In the genomic region with DNA sequence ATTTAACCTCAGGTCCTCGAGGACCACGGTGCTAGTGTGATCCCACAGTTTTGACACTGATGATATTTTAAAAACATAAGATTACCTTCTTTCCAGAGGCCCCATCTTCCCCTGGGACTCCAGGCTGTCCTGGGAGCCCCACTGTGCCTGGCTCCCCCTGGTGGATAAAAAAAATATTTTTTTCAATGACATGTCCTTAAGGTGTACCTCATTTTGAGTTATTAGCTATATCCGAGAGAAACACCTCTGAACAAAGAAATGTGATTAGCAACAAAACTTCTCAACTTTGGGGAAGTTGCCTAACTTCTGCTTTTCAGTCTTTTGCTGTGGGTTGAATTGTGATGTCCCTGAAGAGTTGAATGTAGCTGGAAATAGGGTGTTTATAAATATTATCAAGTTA, we compare ENCODE assay signal across 8 mouse cellular contexts.
DNase-seq lines count a peak whose midpoint lies in the region; ATAC-seq and TF ChIP-seq lines count a peak whose summit lies in the region.

No protein-coding gene starts in this region.

- H3K9ac ChIP-seq in liver, adult 2 months (ENCODE audit: low read depth, low read length), result no peak overlapping the region
- H3K9ac ChIP-seq in liver, embryonic 11.5 days (ENCODE audit: low read depth, low read length), result no peak overlapping the region
- H3K9ac ChIP-seq in stomach, postnatal 0 days (ENCODE audit: low read length), result no peak overlapping the region
- H3K9ac ChIP-seq in hindbrain, embryonic 14.5 days, result no peak overlapping the region

- no peak overlapping the region for H3K27ac ChIP-seq in liver, adult 2 months (replicated peaks; ENCODE audit: insufficient read depth, low read depth, low read length)
- H3K27ac ChIP-seq in liver, embryonic 11.5 days (ENCODE audit: low read depth, low read length), result no peak overlapping the region
- H3K27ac ChIP-seq in stomach, postnatal 0 days (replicated peaks), result no peak overlapping the region
- H3K27ac ChIP-seq in hindbrain, embryonic 14.5 days, result no peak overlapping the region

- no peaks in the 10 kb centered on the region for H3K27me3 ChIP-seq in liver, adult 2 months (ENCODE audit: control insufficient read depth, insufficient read depth, low read length)
- H3K27me3 ChIP-seq in liver, embryonic 11.5 days (replicated peaks; ENCODE audit: control insufficient read depth, insufficient read depth, low read length), result no peaks in the 10 kb centered on the region
- H3K27me3 ChIP-seq in stomach, postnatal 0 days (ENCODE audit: control insufficient read depth, insufficient read depth, low read length), result no peaks in the 10 kb centered on the region
- H3K27me3 ChIP-seq in hindbrain, embryonic 14.5 days (ENCODE audit: control insufficient read depth, insufficient read depth, low read length), result no peaks in the 10 kb centered on the region

- TF ChIP-seq CTCF in liver, adult 2 months (IDR thresholded peaks at IDR 0.05; ENCODE audit: low read depth, low read length), result peak; percentile 74
- peak; percentile 78 for TF ChIP-seq CTCF in stomach, postnatal 0 days (IDR thresholded peaks at IDR 0.05; ENCODE audit: low read depth)

- TF ChIP-seq POLR2A in liver, adult 2 months (IDR thresholded peaks at IDR 0.05; ENCODE audit: extremely low read depth, insufficient read depth, low read length), result no peak

- H3K4me2 ChIP-seq in liver, embryonic 11.5 days, result no peak overlapping the region
- H3K4me2 ChIP-seq in stomach, postnatal 0 days (replicated peaks; ENCODE audit: low read depth), result no peak overlapping the region
- H3K4me2 ChIP-seq in hindbrain, embryonic 14.5 days (replicated peaks), result no peak overlapping the region

- no peaks in the 10 kb centered on the region for H3K36me3 ChIP-seq in liver, adult 2 months (ENCODE audit: control insufficient read depth, insufficient read depth, low read length)
- no peaks in the 10 kb centered on the region for H3K36me3 ChIP-seq in liver, embryonic 11.5 days (ENCODE audit: control insufficient read depth, insufficient read depth, low read length)
- no peaks in the 10 kb centered on the region for H3K36me3 ChIP-seq in stomach, postnatal 0 days (ENCODE audit: control insufficient read depth, insufficient read depth, low read length)
- no peaks in the 10 kb centered on the region for H3K36me3 ChIP-seq in hindbrain, embryonic 14.5 days (replicated peaks; ENCODE audit: control insufficient read depth, insufficient read depth)

- ATAC-seq in liver, embryonic 11.5 days (replicated peaks; ENCODE audit: low FRiP score), result no peak
- peak; percentile 82 to 85 for ATAC-seq in hematopoietic stem cell, adult 5-6 weeks (replicated peaks in 1 of 2; ENCODE audit: insufficient read depth in 1 of 2, low FRiP score in 2 of 2, low TSS enrichment in 1 of 2, low read depth in 1 of 2, poor library complexity in 2 of 2, severe bottlenecking in 2 of 2)
- ATAC-seq in stomach, postnatal 0 days (ENCODE audit: low FRiP score, low TSS enrichment), result no peak
- no peak; the same call in 1 of the 2 replicates for ATAC-seq in hindbrain, embryonic 14.5 days (ENCODE audit: low FRiP score)

- H3K9me3 ChIP-seq in liver, embryonic 11.5 days (ENCODE audit: control insufficient read depth, low read length), result no peaks in the 10 kb centered on the region
- H3K9me3 ChIP-seq in stomach, postnatal 0 days (ENCODE audit: control insufficient read depth, low read length), result no peaks in the 10 kb centered on the region
- no peaks in the 10 kb centered on the region for H3K9me3 ChIP-seq in hindbrain, embryonic 14.5 days (ENCODE audit: control insufficient read depth, low read length)

- WGBS in liver, adult 2 months, result 34% methylated on average over 3 of the region's 3 CpGs
- whole genome bisulfite sequencing in liver, embryonic 11.5 days, result 44% methylated on average over 3 of the region's 3 CpGs
- WGBS in stomach, postnatal 0 days, result 44% methylated on average over 3 of the region's 3 CpGs
- 52% methylated on average over 3 of the region's 3 CpGs for WGBS in hindbrain, embryonic 14.5 days

- H3K4me3 ChIP-seq in liver, adult 2 months (ENCODE audit: insufficient read depth, low read depth, low read length), result no peak overlapping the region
- no peak overlapping the region for H3K4me3 ChIP-seq in liver, embryonic 11.5 days (ENCODE audit: low read depth, low read length)
- H3K4me3 ChIP-seq in stomach, postnatal 0 days (ENCODE audit: low read depth, low read length), result no peak overlapping the region
- H3K4me3 ChIP-seq in hindbrain, embryonic 14.5 days (replicated peaks; ENCODE audit: low read length), result no peak overlapping the region

- H3K79me2 ChIP-seq in liver, adult 2 months (ENCODE audit: control insufficient read depth, insufficient read depth, low read length), result no peaks in the 10 kb centered on the region

- DNase-seq in cerebellum, postnatal 14 days, result peak; percentile 29 to 32
- no peak for DNase-seq in cerebellum, adult 8-10 months
- DNase-seq in liver, adult 2 months (ENCODE audit: extremely low read depth, low read depth, low spot score), result peak; percentile 25
- DNase-seq in liver, embryonic 11.5 days (ENCODE audit: low spot score), result no peak
- peak; percentile 10 for DNase-seq in T-cell, adult 2 months (ENCODE audit: low spot score)
- no peak for DNase-seq in stomach, postnatal 0 days (ENCODE audit: low spot score)
- DNase-seq in hindbrain, embryonic 14.5 days (ENCODE audit: low spot score), result no peak

- H3K4me1 ChIP-seq in liver, adult 2 months (ENCODE audit: control insufficient read depth, insufficient read depth, low read length), result no peaks in the 10 kb centered on the region
- H3K4me1 ChIP-seq in liver, embryonic 11.5 days (replicated peaks; ENCODE audit: control insufficient read depth, insufficient read depth, low read length), result no peaks in the 10 kb centered on the region
- H3K4me1 ChIP-seq in stomach, postnatal 0 days (replicated peaks; ENCODE audit: control insufficient read depth, insufficient read depth), result no peaks in the 10 kb centered on the region
- H3K4me1 ChIP-seq in hindbrain, embryonic 14.5 days (replicated peaks; ENCODE audit: control insufficient read depth, insufficient read depth, low read length), result no peaks in the 10 kb centered on the region

- TF ChIP-seq EP300 in stomach, postnatal 0 days (optimal IDR thresholded peaks at IDR 0.05), result no peak

Comparison
In these comparisons a context has a peak if more than half of its experiments do, and no peak if none do; other contexts are left out.
1. DNase-seq: peak in cerebellum, postnatal 14 days (2 of 2), liver, adult 2 months (single experiment) and T-cell, adult 2 months (single experiment); none in cerebellum, adult 8-10 months (single experiment), liver, embryonic 11.5 days (single experiment), stomach, postnatal 0 days (single experiment) and hindbrain, embryonic 14.5 days (single experiment).
2. ATAC-seq: peak in hematopoietic stem cell, adult 5-6 weeks (2 of 2); none in liver, embryonic 11.5 days (single experiment), stomach, postnatal 0 days (single experiment) and hindbrain, embryonic 14.5 days (single experiment).